ENCODE assay signal across 7 mouse cellular contexts in the genomic region with DNA sequence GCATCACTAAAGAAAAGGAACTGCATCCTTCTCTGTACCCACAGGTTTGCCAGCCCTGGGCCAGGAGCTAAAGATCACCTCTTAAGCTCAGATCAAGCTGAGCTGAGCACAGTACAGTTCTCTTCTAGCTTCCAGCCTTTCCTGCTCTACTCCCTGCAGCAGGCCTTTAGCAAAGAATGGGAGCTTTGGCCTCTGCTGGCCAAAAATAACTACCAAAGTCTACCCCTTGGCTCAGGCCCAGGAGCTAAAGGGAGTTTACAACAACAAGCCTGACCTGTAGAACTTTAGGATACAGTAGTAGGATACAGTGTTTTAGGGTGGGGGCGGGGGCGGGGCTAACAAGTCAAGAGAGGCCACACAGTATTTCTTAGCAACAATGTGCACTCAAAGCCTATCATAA. TPM values are rescaled to one million over a fixed set of nuclear protein-coding genes. Genes with fewer than 3 reads are reported as not detected.
DNase-seq lines count a peak whose midpoint lies in the region; ATAC-seq and TF ChIP-seq lines count a peak whose summit lies in the region.

No protein-coding gene starts in this region.

- ATAC-seq in hindbrain, embryonic 14.5 days (ENCODE audit: low FRiP score) = no peak
- ATAC-seq in liver, embryonic 11.5 days (replicated peaks; ENCODE audit: low FRiP score) = no peak
- no peak for ATAC-seq in activated CD4-positive, CD25-positive, alpha-beta regulatory T cell, adult 4 months

- no peaks in the 10 kb centered on the region for H3K27me3 ChIP-seq in hindbrain, embryonic 14.5 days (ENCODE audit: control insufficient read depth, insufficient read depth, low read length)
- H3K27me3 ChIP-seq in liver, embryonic 11.5 days (replicated peaks; ENCODE audit: control insufficient read depth, insufficient read depth, low read length) = no peaks in the 10 kb centered on the region

- no peak for TF ChIP-seq CTCF in bone marrow macrophage, adult 2 months (IDR thresholded peaks at IDR 0.05; ENCODE audit: low read depth, low read length)
- no peak for TF ChIP-seq CTCF in embryonic fibroblast, embryonic 13.5 days (IDR thresholded peaks at IDR 0.05; ENCODE audit: borderline replicate concordance, insufficient read depth, low read length)

- 79% methylated on average over 2 of the region's 2 CpGs for WGBS in hindbrain, embryonic 14.5 days
- WGBS in liver, embryonic 11.5 days = 88% methylated on average over 2 of the region's 2 CpGs

- no peak for DNase-seq in hindbrain, embryonic 14.5 days (ENCODE audit: low spot score)
- no peak for DNase-seq in liver, embryonic 11.5 days (ENCODE audit: low spot score)
- no peak for DNase-seq in right cerebral cortex, adult 2 months (ENCODE audit: low spot score in 2 of 2)
- no peak for DNase-seq in thymus, postnatal 36 days

- H3K4me1 ChIP-seq in bone marrow macrophage, adult 2 months (ENCODE audit: control insufficient read depth, insufficient read depth, low read length) = peaks cover 40% of the 10 kb centered on the region
- H3K4me1 ChIP-seq in embryonic fibroblast, embryonic 13.5 days (ENCODE audit: control insufficient read depth, insufficient read depth, low read length) = peaks cover 9% of the 10 kb centered on the region
- H3K4me1 ChIP-seq in hindbrain, embryonic 14.5 days (replicated peaks; ENCODE audit: control insufficient read depth, insufficient read depth, low read length) = peaks cover 67% of the 10 kb centered on the region
- peaks cover 62% of the 10 kb centered on the region for H3K4me1 ChIP-seq in liver, embryonic 11.5 days (replicated peaks; ENCODE audit: control insufficient read depth, insufficient read depth, low read length)

- peaks cover 34% of the 10 kb centered on the region for H3K36me3 ChIP-seq in hindbrain, embryonic 14.5 days (replicated peaks; ENCODE audit: control insufficient read depth, insufficient read depth)
- peaks cover 21% of the 10 kb centered on the region for H3K36me3 ChIP-seq in liver, embryonic 11.5 days (ENCODE audit: control insufficient read depth, insufficient read depth, low read length)

- peak overlapping the region; percentile 43 for H3K4me3 ChIP-seq in bone marrow macrophage, adult 2 months (ENCODE audit: insufficient read depth, low read length)
- H3K4me3 ChIP-seq in embryonic fibroblast, embryonic 13.5 days (ENCODE audit: insufficient read depth, low read length) = peak overlapping the region; percentile 40
- no peak overlapping the region for H3K4me3 ChIP-seq in hindbrain, embryonic 14.5 days (replicated peaks; ENCODE audit: low read length)
- H3K4me3 ChIP-seq in liver, embryonic 11.5 days (ENCODE audit: low read depth, low read length) = no peak overlapping the region

- peak overlapping the region; percentile 67 for H3K4me2 ChIP-seq in hindbrain, embryonic 14.5 days (replicated peaks)
- peak overlapping the region; percentile 36 for H3K4me2 ChIP-seq in liver, embryonic 11.5 days

- no peak overlapping the region for H3K27ac ChIP-seq in bone marrow macrophage, adult 2 months (ENCODE audit: insufficient read depth, low read depth, low read length)
- peak overlapping the region; percentile 94; the same call in 1 of the 2 replicates for H3K27ac ChIP-seq in embryonic fibroblast, embryonic 13.5 days (ENCODE audit: insufficient read depth, low read length)
- 0 out of 2 replicates have a peak overlapping the region, but pooled peaks have one; percentile 89 for H3K27ac ChIP-seq in hindbrain, embryonic 14.5 days
- H3K27ac ChIP-seq in liver, embryonic 11.5 days (ENCODE audit: low read depth, low read length) = no peak overlapping the region

- H3K9ac ChIP-seq in hindbrain, embryonic 14.5 days = peak overlapping the region; percentile 64
- no peak overlapping the region for H3K9ac ChIP-seq in liver, embryonic 11.5 days (ENCODE audit: low read depth, low read length)

- no peaks in the 10 kb centered on the region for H3K9me3 ChIP-seq in hindbrain, embryonic 14.5 days (ENCODE audit: control insufficient read depth, low read length)
- H3K9me3 ChIP-seq in liver, embryonic 11.5 days (ENCODE audit: control insufficient read depth, low read length) = no peaks in the 10 kb centered on the region

- no peak for TF ChIP-seq POLR2A in bone marrow macrophage, adult 2 months (IDR thresholded peaks at IDR 0.05; ENCODE audit: borderline replicate concordance, low read depth, low read length)
- no peak for TF ChIP-seq POLR2A in embryonic fibroblast, embryonic 13.5 days (IDR thresholded peaks at IDR 0.05; ENCODE audit: low read depth, low read length)

RNA-seq across cellular contexts. Expression of a gene that starts 3.3 kb away (rescaled TPM):
- polyA plus RNA-seq in bone marrow macrophage, adult 2 months (2012; ENCODE audit: insufficient read depth, insufficient read length, missing spikeins) = 105 and 106 TPM in 2 replicates
- polyA plus RNA-seq in embryonic fibroblast, embryonic 13.5 days (2011; ENCODE audit: insufficient read length, low read depth, missing spikeins) = 370 and 371 TPM in 2 replicates
- polyA plus RNA-seq in hindbrain, embryonic 14.5 days (2014; fragmentation: Nextera tagmentation; extraction: Ambion mirVana) = 49.3 and 54.7 TPM in 2 replicates
- 27.6 and 28.9 TPM in 2 replicates for polyA plus RNA-seq in liver, embryonic 11.5 days (2014; fragmentation: Nextera tagmentation; extraction: Ambion mirVana)
- polyA plus RNA-seq in activated CD4-positive, CD25-positive, alpha-beta regulatory T cell, adult 4 months (2017; shearing (Covaris generic)) = 10 to 100 TPM; 19.7 to 22.1 TPM

RNA-seq across cellular contexts. Expression of a gene that starts 23.2 kb away (rescaled TPM):
- 20.2 and 24.7 TPM in 2 replicates for polyA plus RNA-seq in bone marrow macrophage, adult 2 months (2012; ENCODE audit: insufficient read depth, insufficient read length, missing spikeins)
- polyA plus RNA-seq in embryonic fibroblast, embryonic 13.5 days (2011; ENCODE audit: insufficient read length, low read depth, missing spikeins) = 172 and 187 TPM in 2 replicates
- 23.1 and 29.7 TPM in 2 replicates for polyA plus RNA-seq in hindbrain, embryonic 14.5 days (2014; fragmentation: Nextera tagmentation; extraction: Ambion mirVana)
- 33.6 and 41.2 TPM in 2 replicates for polyA plus RNA-seq in liver, embryonic 11.5 days (2014; fragmentation: Nextera tagmentation; extraction: Ambion mirVana)
- not detected for polyA plus RNA-seq in activated CD4-positive, CD25-positive, alpha-beta regulatory T cell, adult 4 months (2017; shearing (Covaris generic))

RNA-seq across cellular contexts. Expression of a gene that starts 37.6 kb away (rescaled TPM):
- polyA plus RNA-seq in bone marrow macrophage, adult 2 months (2012; ENCODE audit: insufficient read depth, insufficient read length, missing spikeins) = 51.4 and 57.5 TPM in 2 replicates
- polyA plus RNA-seq in embryonic fibroblast, embryonic 13.5 days (2011; ENCODE audit: insufficient read length, low read depth, missing spikeins) = 61.1 and 90.9 TPM in 2 replicates
- polyA plus RNA-seq in hindbrain, embryonic 14.5 days (2014; fragmentation: Nextera tagmentation; extraction: Ambion mirVana) = 52.5 and 57.7 TPM in 2 replicates
- polyA plus RNA-seq in liver, embryonic 11.5 days (2014; fragmentation: Nextera tagmentation; extraction: Ambion mirVana) = 76.7 and 82.0 TPM in 2 replicates
- polyA plus RNA-seq in activated CD4-positive, CD25-positive, alpha-beta regulatory T cell, adult 4 months (2017; shearing (Covaris generic)) = 10 to 100 TPM; 56.8 to 60.2 TPM

RNA-seq across cellular contexts. Expression of a gene that starts 49.1 kb away (rescaled TPM):
- polyA plus RNA-seq in bone marrow macrophage, adult 2 months (2012; ENCODE audit: insufficient read depth, insufficient read length, missing spikeins) = 37.0 and 37.8 TPM in 2 replicates
- 31.1 and 32.5 TPM in 2 replicates for polyA plus RNA-seq in embryonic fibroblast, embryonic 13.5 days (2011; ENCODE audit: insufficient read length, low read depth, missing spikeins)
- polyA plus RNA-seq in hindbrain, embryonic 14.5 days (2014; fragmentation: Nextera tagmentation; extraction: Ambion mirVana) = 37.9 and 42.5 TPM in 2 replicates
- polyA plus RNA-seq in liver, embryonic 11.5 days (2014; fragmentation: Nextera tagmentation; extraction: Ambion mirVana) = 10.5 and 12.0 TPM in 2 replicates
- 10 to 100 TPM; 15.4 to 21.8 TPM for polyA plus RNA-seq in activated CD4-positive, CD25-positive, alpha-beta regulatory T cell, adult 4 months (2017; shearing (Covaris generic))

Comparison
In these comparisons a context has a peak if more than half of its experiments do, and no peak if none do; other contexts are left out.
1. H3K27ac ChIP-seq: peak in embryonic fibroblast, embryonic 13.5 days (single experiment) and hindbrain, embryonic 14.5 days (single experiment); none in bone marrow macrophage, adult 2 months (single experiment) and liver, embryonic 11.5 days (single experiment).
2. H3K4me3 ChIP-seq: peak in bone marrow macrophage, adult 2 months (single experiment) and embryonic fibroblast, embryonic 13.5 days (single experiment); none in hindbrain, embryonic 14.5 days (single experiment) and liver, embryonic 11.5 days (single experiment).
3. RNA of a gene that starts 23.2 kb away (polyA plus RNA-seq): 172 to 187 TPM in embryonic fibroblast, embryonic 13.5 days, 33.6 to 41.2 TPM in liver, embryonic 11.5 days, 23.1 to 29.7 TPM in hindbrain, embryonic 14.5 days and 20.2 to 24.7 TPM in bone marrow macrophage, adult 2 months; not detected in activated CD4-positive, CD25-positive, alpha-beta regulatory T cell, adult 4 months; every median in the first group is over 10 times any median in the second.